Mouse (Mus musculus) urinary bladder, postnatal 4 days (tissue): Measurements from ENCODE around the gene Ston2.
"Not testable (repeated sequence)": the region's sequence is repeated elsewhere in the genome, so short reads cannot be mapped to it uniquely, and the experiment has no call there.

Experiments used
- DNase-seq, 2 experiments: peaks; one replicate each; pipeline ENCODE4 v3.0.0; 2021 to 2022; ENCODE audit warnings: low spot score in 2 of 2

The Ston2 gene

GRCm38 (mm10) chr12:91751893-91752597 lies 36.1 kb downstream of the Ston2 start:
- DNase-seq = no peak

- DNase-seq = no peak
These were observed 38.5 kb downstream of the Ston2 start for GRCm38 (mm10) chr12:91749543-91750184.

- DNase-seq = no peak
These were observed 39.8 kb downstream of the Ston2 start for GRCm38 (mm10) chr12:91748241-91748865.

DNA sequence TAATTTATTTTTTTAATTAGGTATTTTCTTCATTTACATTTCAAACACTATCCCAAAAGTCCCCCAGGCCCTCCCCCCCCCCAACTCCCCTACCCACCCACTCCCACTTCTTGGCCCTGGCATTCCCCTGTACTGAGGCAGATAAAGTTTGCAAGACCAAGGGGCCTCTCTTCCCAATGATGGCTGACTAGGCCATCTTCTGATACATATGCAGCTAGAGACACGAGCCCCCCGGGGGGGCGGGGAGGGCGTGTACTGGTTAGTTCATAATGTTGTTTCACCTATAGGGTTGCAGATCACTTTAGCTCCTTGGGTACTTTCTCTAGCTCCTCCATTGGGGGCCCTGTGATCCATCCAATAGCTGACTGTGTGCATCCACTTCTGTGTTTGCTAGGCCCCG lies 41.3 kb downstream of the Ston2 start:
- DNase-seq = not testable (repeated sequence)

DNA sequence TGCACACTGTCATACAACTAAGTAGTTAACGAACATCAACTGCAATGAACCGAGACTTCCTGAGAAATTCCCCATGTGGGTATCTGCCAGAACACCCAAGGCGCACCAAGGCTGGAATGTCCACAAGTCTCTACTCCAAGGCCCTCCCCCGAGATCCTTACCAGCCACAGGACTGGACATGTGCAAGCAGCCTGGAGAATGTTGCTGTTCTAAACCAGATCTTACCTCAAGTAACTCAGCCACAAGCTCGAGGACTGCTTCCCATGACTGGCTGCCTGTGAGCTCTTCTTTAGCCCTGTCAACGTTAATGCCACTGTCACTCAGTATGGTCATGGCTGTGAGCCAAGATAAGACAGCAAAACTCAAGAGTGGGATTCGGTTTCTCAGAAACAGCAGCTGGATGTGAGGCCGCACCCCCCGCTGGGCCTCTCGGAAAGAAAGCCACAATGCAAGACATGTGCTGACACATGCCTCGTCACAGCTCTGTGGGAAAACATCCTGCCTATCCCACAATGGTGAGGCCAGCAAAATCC lies 42.4 kb downstream of the Ston2 start:
- DNase-seq = no peak

- DNase-seq = no peak
These were observed 44.1 kb downstream of the Ston2 start for GRCm38 (mm10) chr12:91744091-91744490.

- no peak for DNase-seq
These were observed 45.3 kb downstream of the Ston2 start for GRCm38 (mm10) chr12:91742916-91743315.

- no peak for DNase-seq
These were observed 49.8 kb downstream of the Ston2 start for GRCm38 (mm10) chr12:91738381-91738780.

- no peak for DNase-seq
These were observed 51.8 kb downstream of the Ston2 start for GRCm38 (mm10) chr12:91736221-91736980.

- DNase-seq = no peak
These were observed 53.8 kb downstream of the Ston2 start for GRCm38 (mm10) chr12:91734246-91735027.

GRCm38 (mm10) chr12:91732729-91733448 lies 55.3 kb downstream of the Ston2 start:
- no peak for DNase-seq

DNA sequence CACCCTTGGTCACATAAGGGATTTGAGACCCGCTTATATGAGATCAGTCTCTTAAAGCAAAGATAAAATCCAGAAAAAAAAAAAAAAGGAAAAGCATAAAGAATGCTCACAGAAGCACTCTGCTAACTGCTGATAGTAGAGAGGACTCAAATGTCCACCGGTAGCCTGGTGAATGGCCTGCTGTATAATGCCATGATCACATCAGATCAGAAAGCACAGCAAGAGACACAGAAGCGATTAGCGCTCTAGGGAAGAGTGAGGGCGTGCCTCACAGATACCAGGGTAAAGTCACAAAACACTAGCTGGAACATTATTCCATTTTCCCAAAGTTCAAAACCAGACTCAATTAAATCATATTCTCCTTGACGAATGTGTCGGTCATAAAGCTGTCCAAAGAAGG lies 62.0 kb downstream of the Ston2 start:
- no peak for DNase-seq

- DNase-seq = no peak
These were observed 64.3 kb downstream of the Ston2 start for GRCm38 (mm10) chr12:91723912-91724311.

GRCm38 (mm10) chr12:91719134-91719533 lies 69.1 kb downstream of the Ston2 start:
- DNase-seq = no peak

DNA sequence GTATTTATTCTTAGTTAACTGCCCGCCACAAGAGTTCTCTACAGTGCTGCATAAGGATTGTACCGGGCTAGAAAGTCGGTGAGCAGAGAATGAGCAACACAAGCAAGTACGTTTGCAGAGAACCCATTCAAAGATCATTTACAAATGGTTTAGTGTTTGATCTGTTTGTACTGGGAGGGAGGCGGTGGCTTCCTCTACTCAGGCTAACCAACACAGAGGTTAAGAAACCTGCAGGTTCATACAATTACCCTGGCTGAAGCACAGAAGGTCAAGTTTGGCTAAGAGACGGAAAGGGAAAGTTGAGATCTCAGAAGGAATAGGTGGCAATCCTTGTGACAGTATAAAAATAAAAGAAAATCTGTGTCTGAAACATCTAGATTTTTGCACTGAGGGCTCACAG lies 72.5 kb downstream of the Ston2 start:
- DNase-seq = no peak

- no peak for DNase-seq
These were observed 74.8 kb downstream of the Ston2 start for GRCm38 (mm10) chr12:91713358-91713757.

GRCm38 (mm10) chr12:91711655-91712054 lies 76.5 kb downstream of the Ston2 start:
- no peak for DNase-seq

DNA sequence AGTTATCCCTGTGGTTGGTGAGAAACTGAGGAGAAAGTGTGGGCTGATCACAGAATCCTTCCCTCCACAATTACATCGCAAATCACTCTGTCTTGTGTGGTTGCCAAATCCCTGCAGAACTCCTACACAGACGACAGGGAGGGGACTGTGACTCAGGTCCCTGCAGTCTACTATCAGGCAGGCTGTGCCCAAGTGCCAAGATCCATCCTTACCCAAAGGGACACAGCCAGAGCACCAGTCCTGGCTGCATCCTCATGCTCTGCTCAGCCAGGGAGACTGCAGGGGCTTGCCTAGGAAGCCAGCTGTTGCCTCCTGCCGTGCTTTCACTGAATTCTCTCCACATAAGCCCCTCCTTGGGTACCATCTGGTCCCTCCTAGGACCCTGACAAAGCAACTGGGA lies 77.3 kb downstream of the Ston2 start:
- DNase-seq = no peak

DNA sequence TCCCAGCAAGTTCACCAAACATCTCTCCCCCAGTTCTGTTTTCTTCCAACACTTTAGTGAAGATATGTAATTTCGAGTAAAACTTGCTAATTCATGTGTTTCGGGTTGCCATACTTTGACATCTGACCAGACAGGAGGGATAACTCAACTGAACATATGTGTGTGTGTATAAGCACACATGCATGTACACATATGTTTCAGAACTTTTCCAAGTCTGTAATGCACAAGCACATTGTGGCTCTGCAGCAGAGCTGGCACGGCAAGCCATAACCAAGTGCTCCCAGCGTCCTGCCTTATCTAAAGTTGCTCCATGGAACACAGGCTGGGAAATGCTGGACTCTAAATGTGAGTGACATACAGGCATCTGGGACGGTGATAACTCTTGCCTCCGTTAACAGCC lies 78.6 kb downstream of the Ston2 start:
- no peak for DNase-seq

GRCm38 (mm10) chr12:91709232-91709631 lies 79.0 kb downstream of the Ston2 start:
- DNase-seq = no peak

DNA sequence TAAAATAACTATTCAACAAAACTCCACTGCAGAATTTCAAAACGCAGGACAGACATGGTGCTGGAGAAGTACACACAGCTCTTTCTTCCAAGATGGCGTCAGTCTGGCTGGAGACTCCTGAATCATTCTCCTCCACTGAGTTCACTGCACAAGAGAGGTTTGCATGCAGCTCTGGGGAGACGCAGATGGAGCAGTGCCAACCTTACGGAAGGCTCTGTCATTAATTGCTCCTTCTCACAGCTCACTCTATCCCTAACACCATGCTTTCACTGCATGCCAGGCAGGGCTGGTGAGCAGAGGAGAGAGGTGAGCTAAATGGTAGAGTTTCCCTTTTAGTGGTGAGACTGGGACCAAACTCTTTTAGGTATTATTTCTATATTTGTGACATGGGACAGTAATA lies 80.4 kb downstream of the Ston2 start:
- DNase-seq = no peak
